Mouse (Mus musculus): ENCODE results near the gene Sema7a.

GRCm38 (mm10) chr9:57945771-57946616 is 6.1 kb downstream of the Sema7a start:
- no peak for TF ChIP-seq GATA1 (IDR thresholded peaks at IDR 0.05; ENCODE audit: borderline replicate concordance, low read length)
- TF ChIP-seq FLI1 (IDR thresholded peaks at IDR 0.05; ENCODE audit: low read length), result no peak
